Mouse (Mus musculus) CH12.LX (cell line): ENCODE measurements at regions not wholly inside any gene's neighbourhood (a gene's known extent, or its start where the extent isn't known, plus 50 kb on each side); places are given as distances from the start of the nearest gene placed in this dataset.

Experiments used
- CTCF ChIP-seq, 2 experiments: IDR thresholded peaks in 1 of 2; conservative IDR thresholded peaks in 1 of 2; 2 replicates each; pipeline ENCODE4 v1.5.1; 2011 to 2012; ENCODE audit warnings: low read depth in 2 of 2, low read length in 2 of 2, improper control_type of control experiment in 1 of 2, inconsistent platforms in 1 of 2, mild to moderate bottlenecking in 1 of 2, moderate library complexity in 1 of 2
- GABPA ChIP-seq: IDR thresholded peaks from 2 replicates; pipeline ENCODE4 v1.6.1; 2012; ENCODE audit warnings: low read depth, low read length, improper control_type of control experiment, inconsistent platforms; ENCODE audit not compliant: insufficient replicate concordance
- KAT2A ChIP-seq: IDR thresholded peaks from 2 replicates; pipeline ENCODE4 v1.6.1; 2012; ENCODE audit warnings: low read length, improper control_type of control experiment, inconsistent platforms; ENCODE audit not compliant: insufficient replicate concordance

GRCm38 (mm10) chr7:72478936-72479335 is 172.5 kb upstream of the Mctp2 start:
- TF ChIP-seq KAT2A, result no peak
- TF ChIP-seq CTCF (conservative IDR thresholded peaks at IDR 0.05 in 1 of 2, IDR thresholded peaks at IDR 0.05 in 1 of 2; ENCODE audit: low read depth in 2 of 2, low read length in 2 of 2), result no peak
- no peak for TF ChIP-seq GABPA
